Mouse (Mus musculus) ovary, adult 18-20 months (tissue): Measurements from ENCODE around the gene Gal3st1.

Experiments used
- DNase-seq: peaks from one replicate; pipeline ENCODE4 v3.0.0; 2022; ENCODE audit warnings: low spot score, mixed read lengths

Gene Gal3st1

GRCm38 (mm10) chr11:4031961-4032360 lies 48.5 kb downstream of the Gal3st1 start:
- no peak for DNase-seq

- DNase-seq, result no peak
Measured at GRCm38 (mm10) chr11:4033471-4033870, 50.0 kb downstream of the Gal3st1 start.

DNA sequence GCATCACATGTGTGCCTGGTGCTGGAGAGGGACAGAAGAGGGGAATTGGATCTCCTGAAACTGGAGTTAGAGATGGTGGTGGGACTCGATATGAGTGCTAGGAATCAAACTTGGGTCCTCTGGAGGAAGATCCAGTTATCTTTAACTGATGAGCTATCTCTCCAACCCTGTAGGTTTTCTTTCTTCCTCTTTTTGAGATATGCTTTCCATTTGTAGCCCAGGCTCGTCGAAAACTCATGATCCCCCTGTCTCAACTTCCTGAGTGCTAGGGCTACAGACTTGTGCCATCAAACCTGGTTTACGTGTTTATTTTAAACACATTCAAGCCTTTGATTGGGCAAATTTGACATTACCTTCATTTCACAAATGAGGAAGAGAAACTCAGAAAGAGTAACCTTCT lies 50.7 kb downstream of the Gal3st1 start:
- DNase-seq, result no peak

DNA sequence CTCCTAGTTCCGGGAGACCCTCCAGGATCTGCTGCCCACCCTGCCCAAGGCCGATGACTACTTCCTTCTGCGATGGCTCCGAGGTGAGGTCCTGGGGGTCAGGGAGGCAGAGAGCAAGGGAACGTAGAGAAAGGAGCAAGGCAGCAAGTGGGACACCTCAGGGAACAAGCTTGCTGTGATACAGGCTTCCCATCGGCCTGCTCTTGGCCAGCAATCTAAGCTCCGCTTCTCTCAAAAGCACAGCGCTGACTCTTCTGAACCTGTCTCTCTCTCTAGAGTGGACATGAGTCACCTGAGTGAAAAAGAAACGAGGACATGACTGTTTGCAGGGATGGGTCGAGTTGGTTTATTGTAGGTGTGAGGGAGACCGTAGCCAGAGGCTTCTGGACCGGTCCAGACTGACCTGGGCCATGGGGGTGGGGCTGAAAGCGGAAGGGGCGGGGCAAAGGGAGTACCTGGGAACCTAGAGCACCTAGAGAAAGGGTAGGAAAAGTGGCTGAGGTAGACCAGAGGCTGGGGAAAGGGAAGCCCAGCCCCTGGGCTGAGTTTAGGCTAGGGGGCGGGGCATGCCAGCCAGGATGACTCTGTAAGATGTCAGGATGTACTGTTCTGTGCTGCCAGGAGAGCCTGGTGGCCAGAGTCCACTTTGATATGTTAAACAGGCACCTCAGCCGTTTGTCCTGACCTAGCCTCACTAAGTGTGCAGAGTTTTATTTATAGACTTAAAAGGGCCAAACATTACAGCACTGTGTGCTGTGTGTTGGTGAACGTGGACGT lies 51.9 kb downstream of the Gal3st1 start:
- DNase-seq, result no peak

GRCm38 (mm10) chr11:4035916-4036315 lies 52.5 kb downstream of the Gal3st1 start:
- DNase-seq, result no peak

GRCm38 (mm10) chr11:4036365-4037084 lies 53.1 kb downstream of the Gal3st1 start:
- DNase-seq, result no peak

DNA sequence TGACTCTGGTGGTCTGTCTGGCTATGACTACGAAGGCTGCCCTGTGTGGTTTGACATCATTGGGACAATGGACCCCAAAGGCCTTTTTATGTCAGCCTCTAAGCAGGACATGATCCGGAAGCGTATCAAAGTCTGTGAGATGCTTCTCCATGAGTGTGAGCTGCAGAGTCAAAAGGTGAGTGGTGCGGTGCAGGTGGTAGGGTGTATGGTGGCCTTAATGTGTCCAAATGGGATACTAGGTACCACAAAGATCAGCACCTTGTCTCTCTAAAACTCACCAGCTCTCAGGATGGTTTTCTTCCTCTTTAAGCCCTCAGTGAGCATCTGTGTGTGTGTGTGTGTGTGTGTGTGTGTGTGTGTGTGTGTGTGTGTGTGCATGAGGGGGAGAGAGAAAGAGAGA lies 56.5 kb downstream of the Gal3st1 start:
- DNase-seq, result no peak

GRCm38 (mm10) chr11:4041123-4041625 lies 57.7 kb downstream of the Gal3st1 start:
- DNase-seq, result no peak

GRCm38 (mm10) chr11:4043081-4043480 lies 59.6 kb downstream of the Gal3st1 start:
- DNase-seq, result no peak

GRCm38 (mm10) chr11:4046526-4046925 lies 63.1 kb downstream of the Gal3st1 start:
- DNase-seq, result no peak

DNA sequence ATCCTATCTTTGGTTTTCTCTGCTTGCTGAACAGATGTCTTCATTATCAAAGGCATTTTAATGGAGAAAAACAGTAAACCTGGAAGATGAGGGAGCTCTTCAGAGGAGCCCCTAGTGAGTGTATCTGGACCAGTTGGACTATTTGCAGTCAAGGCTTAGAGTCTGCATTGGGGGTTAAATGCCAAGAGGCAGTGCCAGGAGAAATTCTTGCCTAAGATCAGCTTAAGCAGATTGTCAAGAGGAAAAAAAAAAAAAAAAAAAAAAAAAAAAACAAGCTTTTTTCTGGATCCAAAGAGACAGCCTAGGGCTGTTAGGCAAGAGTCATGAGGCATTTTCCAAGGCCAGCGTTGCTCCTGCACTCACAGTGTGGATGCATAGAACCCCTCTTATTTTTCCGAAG lies 64.3 kb downstream of the Gal3st1 start:
- DNase-seq, result no peak

GRCm38 (mm10) chr11:4048438-4048837 lies 65.0 kb downstream of the Gal3st1 start:
- DNase-seq, result no peak
